Mouse (Mus musculus) layer of hippocampus, postnatal 36 days (tissue): ENCODE data around the gene Gm49396. TPM values are rescaled to one million over a fixed set of nuclear protein-coding genes. Genes with fewer than 3 reads are reported as not detected.

Source experiments
- DNase-seq, 2 experiments: peaks; one replicate each; pipeline ENCODE4 v3.0.0; 2022
- total RNA-seq, 2 experiments: library from RNA; stranded (reverse); gene quantifications; 2 replicates each; pipeline ENCODE4 v1.2.3; 2021

Gene Gm49396
- total RNA-seq, 2 experiments from 2014 or later, result 10.9 to 11.1 TPM

- peak; percentile 96 for DNase-seq
Observed at GRCm38 (mm10) chr7:30588676-30589434, 25.7 kb downstream of the Gm49396 start, which contains the start of gene Kmt2b. TSS of gene Kmt2b (minus strand) at chr7:30588726.

GRCm38 (mm10) chr7:30589435-30590301, 26.5 kb downstream of the Gm49396 start:
- DNase-seq, result peak; percentile 80

GRCm38 (mm10) chr7:30590927-30591604, 27.9 kb downstream of the Gm49396 start:
- DNase-seq, result no peak

- no peak for DNase-seq
Observed at GRCm38 (mm10) chr7:30591605-30591951, 28.4 kb downstream of the Gm49396 start.

- no peak for DNase-seq
Observed at GRCm38 (mm10) chr7:30592772-30593423, 29.8 kb downstream of the Gm49396 start.

- DNase-seq, result no peak
Observed at GRCm38 (mm10) chr7:30593579-30594509, 30.7 kb downstream of the Gm49396 start.

- no peak for DNase-seq
Observed at GRCm38 (mm10) chr7:30594510-30595024, 31.4 kb downstream of the Gm49396 start.

- no peak for DNase-seq
Observed at GRCm38 (mm10) chr7:30596093-30596492, 32.9 kb downstream of the Gm49396 start.

- no peak for DNase-seq
Observed at GRCm38 (mm10) chr7:30596811-30597210, 33.7 kb downstream of the Gm49396 start.

GRCm38 (mm10) chr7:30598786-30599185, 35.6 kb downstream of the Gm49396 start, which contains the start of gene Zbtb32:
TSS of gene Zbtb32 (minus strand) at chr7:30598909.
- DNase-seq, result no peak

GRCm38 (mm10) chr7:30599933-30600353, 36.8 kb downstream of the Gm49396 start:
- peak; percentile 89 to 92 for DNase-seq

GRCm38 (mm10) chr7:30600651-30601050, 37.5 kb downstream of the Gm49396 start:
- no peak for DNase-seq

- no peak for DNase-seq
Observed at GRCm38 (mm10) chr7:30602583-30602982, 39.4 kb downstream of the Gm49396 start.

- no peak for DNase-seq
Observed at GRCm38 (mm10) chr7:30604424-30604823, 41.3 kb downstream of the Gm49396 start.

GRCm38 (mm10) chr7:30604944-30605343, 41.8 kb downstream of the Gm49396 start:
- DNase-seq, result no peak

- DNase-seq, result no peak
Observed at GRCm38 (mm10) chr7:30607706-30608309, 44.7 kb downstream of the Gm49396 start.

- no peak for DNase-seq
Observed at GRCm38 (mm10) chr7:30608476-30608875, 45.3 kb downstream of the Gm49396 start.

- DNase-seq, result no peak
Observed at GRCm38 (mm10) chr7:30610043-30610442, 46.9 kb downstream of the Gm49396 start.

- DNase-seq, result no peak
Observed at GRCm38 (mm10) chr7:30612654-30613402, 49.7 kb downstream of the Gm49396 start, which contains the start of gene Upk1a. TSS of gene Upk1a (minus strand) at chr7:30612847.
